Mouse (Mus musculus) heart, postnatal 0 days (tissue): ENCODE results near the gene Car5a.

Source experiments
- CTCF ChIP-seq: IDR thresholded peaks from 2 replicates; pipeline ENCODE4 v1.5.1; 2016; ENCODE audit warnings: antibody characterized with exemption, control low read depth, low read depth
- EP300 ChIP-seq: IDR thresholded peaks from 2 replicates; pipeline ENCODE4 v1.6.1; 2016; ENCODE audit warnings: antibody characterized with exemption, low read depth

GRCm38 (mm10) chr8:121899180-121900044 is 45.3 kb downstream of the Car5a start:
- TF ChIP-seq CTCF, result no peak
- TF ChIP-seq EP300, result no peak
